Mouse (Mus musculus) cerebral cortex, adult 2 months (tissue): Measurements from ENCODE around the gene Spata2l.

Source experiments
- WGBS: fragments of 180-500 bp; shearing (Covaris S2); methylation state at CpG from one replicate; pipeline ENCODE4 v1.1.7; 2018; 5-methylcytosine and 5-hydroxymethylcytosine counted together

Gene Spata2l

DNA sequence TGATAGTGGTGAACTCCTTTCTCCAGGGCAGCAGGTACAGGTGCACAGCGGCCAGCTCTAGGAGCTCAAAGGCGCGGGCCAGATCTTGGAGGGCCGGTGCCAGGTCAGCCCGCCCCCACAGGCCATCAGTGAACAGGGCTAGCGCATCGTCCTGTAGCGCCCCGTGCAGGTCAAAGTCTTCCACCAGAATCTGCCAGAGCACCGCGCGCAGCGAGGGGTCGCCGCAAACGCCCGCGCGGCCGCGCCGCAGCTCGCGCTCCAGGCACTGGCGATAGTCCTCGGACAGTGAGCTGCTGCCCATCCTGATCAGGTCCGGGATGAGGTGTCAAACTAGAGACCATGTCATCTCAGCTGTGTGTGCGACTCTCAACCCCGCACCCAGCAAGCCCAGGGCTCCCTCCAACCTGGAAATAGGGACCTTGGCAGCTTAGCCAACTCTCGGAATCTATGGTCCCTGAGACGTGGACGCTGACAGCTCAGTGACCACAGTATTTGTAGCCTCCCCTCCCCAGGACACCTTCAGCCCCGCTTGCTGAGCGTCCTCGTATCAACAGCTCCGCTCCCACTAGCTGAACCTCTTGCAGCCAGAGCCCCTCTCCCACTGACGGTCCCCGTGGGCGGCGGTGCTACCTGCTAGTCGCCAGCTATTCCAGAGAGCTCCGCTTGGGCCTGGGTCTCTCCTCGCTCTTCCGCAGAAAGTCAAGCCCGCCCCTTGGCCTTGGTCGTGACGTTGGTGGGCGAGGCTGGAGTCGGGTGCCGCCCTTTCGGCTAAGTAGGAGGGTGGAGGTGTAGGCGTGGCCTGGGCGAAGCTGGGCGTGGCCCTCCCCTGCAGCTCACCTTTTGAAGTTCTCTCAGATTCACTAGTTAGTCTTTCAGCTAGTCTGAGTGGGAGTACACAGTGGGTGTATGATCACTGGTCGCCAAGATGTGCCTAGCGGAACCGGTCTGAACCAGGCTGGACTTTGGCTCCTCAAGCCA, at the start of gene Spata2l:
Gene Spata2l, minus strand, starts transcription at position 714 of the 978 bp plus-strand sequence.
- under 1% methylated on average over 57 of the region's 57 CpGs for WGBS

DNA sequence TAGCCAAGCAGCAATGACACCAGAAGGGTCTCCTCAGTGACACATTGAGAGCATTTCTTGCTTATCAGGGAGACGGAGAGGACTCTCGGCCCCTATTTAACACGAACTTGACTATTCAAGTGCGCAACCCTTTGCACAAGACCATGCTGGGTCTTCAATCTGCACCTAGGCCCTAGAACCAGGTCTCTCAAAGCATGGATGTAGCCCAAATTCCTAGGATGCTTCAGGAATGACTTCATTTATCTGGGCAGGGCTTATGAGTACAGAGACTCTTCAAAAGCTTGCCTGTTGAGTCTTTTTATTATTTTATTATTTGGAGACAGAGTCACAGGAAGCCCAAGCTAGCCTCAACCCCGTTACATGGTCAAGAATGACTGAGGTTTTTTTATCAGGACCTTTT, 48.5 kb upstream of the Spata2l start:
- WGBS = 94% methylated on average over 5 of the region's 5 CpGs

DNA sequence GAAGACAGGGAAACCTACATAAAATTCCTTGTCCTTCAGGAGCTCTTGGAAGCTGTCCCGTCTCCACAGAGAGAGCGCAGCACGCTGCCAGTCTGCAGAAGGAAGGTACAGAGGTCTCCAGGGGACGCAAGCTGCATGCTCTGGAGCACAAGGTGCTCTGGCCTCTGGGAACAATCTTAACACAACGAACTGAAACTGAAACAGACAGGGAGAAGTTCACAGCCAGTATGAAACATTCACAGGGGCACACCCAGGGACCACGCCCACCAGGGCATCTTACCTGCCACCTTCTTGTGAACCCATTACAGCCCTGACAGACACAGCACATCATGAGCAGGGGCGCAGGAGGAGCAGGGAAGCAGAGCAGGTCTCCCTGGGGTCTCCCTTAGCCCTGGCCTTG, 48.0 kb upstream of the Spata2l start:
- WGBS = 86% methylated on average over 7 of the region's 7 CpGs

DNA sequence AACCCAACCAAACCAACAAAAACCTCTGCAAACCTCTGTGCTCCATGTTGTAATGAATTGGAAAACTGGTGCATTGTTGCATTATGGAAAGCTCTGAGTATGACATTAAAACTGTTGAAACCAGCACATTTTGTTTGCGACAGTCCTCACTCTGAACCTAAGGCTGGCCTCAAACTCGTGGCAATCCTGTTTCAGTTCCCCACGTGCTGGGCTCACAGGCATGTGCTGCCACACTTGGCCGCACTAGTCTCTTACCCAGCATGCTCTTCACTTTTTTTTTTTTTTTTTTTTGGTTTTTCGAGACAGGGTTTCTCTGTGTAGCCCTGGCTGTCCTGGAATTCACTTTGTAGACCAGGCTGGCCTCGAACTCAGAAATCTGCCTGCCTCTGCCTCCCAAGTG, 47.0 kb upstream of the Spata2l start:
- WGBS = 85% methylated on average over 6 of the region's 6 CpGs

DNA sequence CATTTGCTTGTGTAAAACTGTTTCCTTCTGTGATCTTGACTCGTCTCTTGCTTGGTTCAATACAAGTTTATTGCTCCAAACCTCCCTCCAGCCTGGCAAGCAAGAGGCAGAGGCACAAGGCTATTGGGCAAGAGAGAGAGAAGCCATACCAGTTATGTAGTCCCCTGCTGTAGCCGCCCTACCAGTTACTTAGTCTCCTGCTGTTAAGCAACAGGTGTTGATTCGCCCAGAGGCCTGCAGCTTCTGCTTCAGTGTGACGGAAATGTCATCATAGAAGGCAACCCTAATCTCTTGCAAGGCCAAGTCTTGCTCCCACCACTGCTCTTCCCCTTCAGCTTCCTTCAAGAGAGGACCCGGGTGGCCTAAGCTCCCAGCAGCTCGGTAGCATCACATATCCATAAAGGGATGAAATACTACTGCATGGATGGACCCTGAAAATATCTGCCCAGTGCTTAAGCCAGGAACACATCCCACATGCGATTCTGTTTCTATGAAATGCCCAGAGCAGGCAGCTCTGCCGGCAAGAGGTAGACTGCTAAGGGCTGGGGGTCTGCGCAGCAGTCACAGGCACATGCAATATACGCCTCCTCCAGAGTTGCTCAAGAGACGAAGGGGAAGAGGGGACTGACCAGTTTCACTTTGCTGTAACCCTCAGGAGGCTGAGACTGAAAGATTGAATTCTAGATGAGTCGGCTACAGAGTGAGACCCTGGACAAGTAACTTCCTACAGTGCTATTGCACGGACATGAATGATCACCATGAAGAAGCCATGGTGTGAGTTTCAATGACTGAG, 44.5 kb upstream of the Spata2l start:
- 91% methylated on average over 13 of the region's 13 CpGs for WGBS

DNA sequence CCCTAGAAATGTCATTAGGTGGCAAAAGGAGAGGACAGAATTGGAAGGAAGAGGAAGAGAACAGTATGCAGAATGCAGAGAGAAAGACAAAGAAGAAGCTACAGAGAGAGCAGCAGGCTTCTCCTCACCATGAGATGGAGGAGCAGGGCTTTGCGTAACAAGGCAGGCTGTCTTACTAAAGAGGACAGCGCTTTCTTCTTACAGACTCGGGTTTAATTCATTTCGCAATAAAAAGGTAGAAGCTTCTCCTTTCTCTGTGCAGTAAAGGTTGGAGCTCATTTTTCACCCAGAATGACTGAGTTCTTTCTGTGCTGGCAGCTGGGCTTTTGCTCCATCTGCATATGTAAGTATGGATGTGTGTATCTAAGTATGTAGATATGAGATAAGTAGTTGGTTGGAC, 43.8 kb upstream of the Spata2l start:
- WGBS = 79% methylated on average over 4 of the region's 4 CpGs

DNA sequence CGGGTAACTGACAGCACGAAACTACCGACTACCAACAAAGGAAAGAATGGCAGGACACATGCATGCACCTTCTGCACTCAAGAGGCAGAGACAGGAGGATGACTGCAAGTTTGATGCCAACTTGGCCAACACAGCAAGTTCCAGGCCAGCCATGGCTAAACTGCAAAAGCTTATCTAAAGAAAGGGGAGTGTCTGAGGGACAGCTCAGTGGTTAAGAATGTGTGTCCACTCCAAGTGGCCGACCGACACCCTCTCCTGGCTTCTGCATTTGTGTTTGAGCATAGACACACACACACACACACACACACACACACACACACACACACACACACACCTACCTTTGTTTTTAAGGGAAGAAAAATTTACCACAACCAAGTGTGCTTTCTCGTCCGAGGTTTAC, 42.4 kb upstream of the Spata2l start:
- 82% methylated on average over 7 of the region's 7 CpGs for WGBS

DNA sequence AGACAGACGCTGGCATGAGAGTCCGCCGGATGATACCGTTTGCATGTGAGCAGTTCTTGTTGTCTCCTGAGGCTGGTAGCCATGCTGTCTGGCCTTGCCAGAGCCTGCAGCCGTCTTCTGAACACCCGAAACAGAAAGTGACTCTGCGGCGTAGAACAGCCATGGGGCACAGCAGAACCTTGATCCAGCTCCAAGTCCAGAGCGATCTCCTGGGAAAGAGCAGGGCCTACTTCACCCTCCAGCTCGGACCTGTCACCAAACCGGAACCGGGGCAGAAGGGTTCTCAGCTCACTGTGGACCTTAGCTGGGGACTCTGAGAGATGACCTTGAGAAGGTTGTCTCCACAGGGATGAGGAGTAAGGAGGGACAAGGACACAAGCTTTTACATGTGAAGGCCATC, 39.1 kb upstream of the Spata2l start:
- WGBS = 95% methylated on average over 12 of the region's 12 CpGs

DNA sequence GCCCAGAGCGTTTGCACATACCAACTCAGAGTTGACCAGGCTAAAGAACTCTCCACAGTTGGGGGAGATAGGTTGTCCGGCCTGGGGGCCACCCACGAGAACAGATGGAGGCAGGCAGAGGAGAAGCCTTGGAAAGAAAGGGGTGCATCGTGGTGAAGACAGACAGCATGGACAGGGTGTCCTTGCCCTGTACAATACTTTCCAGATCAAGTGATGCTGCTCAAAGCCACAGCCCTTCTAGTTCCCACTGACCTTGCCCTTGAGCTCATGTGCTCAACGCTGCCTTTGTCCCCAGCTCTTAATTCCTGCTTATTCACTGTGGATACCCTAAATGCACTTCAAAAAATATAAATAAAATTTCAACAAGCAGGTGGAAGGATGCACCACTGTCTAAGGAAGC, 38.4 kb upstream of the Spata2l start:
- 97% methylated on average over 5 of the region's 5 CpGs for WGBS

DNA sequence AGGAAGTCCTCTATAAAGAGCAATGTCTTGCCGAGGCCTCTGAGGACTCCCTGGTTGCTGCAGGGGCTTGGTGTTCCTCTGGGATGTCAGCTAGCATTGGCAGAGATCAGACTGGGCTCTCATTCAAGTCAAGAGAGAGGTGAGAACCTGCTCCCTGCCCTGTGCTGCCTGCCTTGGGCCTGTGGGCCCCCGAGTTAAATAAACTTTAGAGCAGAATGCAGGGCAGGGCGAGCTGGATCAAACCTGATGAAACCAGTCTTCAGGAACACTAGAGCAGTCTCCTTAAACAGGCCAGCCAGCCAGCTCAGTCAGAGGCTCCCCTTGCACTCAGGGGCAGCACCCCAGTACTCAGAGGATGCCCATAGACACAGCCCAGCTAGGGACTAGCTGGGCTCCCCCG, 35.9 kb upstream of the Spata2l start:
- WGBS = 78% methylated on average over 4 of the region's 4 CpGs

DNA sequence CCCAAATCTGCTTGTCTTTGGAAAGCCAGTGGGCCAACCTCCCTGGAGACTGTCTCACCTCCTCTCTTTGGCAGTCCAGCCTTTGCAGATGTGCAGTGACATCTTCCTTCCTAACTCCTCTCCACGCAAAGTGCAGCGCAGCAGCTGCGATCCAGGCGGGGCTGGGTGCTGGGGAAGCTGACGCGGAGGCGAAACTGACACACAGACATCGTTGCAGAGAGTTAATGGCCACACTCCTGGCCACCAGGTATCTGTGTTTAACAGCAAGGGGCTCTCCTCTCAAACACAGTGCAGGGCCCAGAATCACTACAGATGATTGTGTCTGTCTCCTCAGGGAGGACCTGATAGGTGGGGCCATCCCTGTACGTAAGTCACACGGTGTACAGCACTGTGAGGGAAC, 35.1 kb upstream of the Spata2l start:
- 80% methylated on average over 10 of the region's 10 CpGs for WGBS

DNA sequence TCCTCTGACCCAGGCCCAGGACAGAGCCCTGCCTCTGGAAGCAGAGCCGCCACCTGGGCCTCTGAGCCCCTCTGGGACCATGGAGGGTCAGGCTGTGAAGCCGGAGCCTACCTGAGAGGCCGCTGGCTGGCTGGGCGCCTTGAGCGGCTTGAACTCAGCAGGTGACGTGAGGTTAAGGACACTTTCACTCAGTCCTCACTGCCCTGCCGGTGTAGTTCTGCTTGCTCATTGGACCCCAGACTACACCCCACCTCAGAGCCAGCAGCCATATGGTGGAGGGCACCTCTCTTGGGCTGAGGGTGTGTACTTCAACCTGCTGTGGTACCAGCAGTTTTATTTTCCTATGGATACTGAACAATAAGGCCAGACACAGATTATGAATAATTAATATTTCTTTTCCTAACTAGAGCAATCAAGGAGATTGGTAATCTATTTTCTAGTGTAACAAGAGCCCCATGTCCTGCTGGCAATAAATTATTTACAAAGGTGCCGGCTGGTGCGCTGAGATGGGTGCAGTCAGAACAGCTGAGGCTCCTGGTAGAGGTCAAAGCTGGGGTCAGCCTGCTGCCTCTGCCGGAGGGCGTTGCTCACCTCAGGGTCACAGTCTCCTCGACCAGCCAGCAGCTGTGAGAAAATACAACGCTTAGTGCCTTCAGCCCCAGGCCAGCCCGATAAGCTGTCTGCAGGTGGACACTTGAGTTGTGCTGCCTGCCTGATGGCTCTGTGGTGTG, 32.1 kb upstream of the Spata2l start:
- 90% methylated on average over 14 of the region's 14 CpGs for WGBS

DNA sequence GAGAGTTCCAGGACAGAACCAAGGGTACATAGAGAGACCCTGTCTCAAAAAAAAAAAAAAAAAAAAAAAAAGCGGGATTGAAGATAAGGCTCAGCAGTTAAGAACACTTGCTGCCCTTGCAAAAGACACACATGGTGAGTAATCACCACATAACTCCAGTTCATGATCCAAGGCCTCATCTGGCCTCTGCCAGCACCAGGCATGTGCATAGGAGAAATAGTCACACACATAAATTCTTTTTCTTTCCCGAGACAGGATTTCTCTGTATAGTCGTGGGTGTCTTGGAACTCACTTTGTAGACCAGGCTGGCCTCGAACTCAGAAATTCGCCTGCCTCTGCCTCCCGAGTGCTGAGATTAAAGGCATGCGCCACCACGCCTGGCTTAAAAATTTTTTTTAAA, 21.6 kb upstream of the Spata2l start:
- WGBS = 83% methylated on average over 7 of the region's 8 CpGs

DNA sequence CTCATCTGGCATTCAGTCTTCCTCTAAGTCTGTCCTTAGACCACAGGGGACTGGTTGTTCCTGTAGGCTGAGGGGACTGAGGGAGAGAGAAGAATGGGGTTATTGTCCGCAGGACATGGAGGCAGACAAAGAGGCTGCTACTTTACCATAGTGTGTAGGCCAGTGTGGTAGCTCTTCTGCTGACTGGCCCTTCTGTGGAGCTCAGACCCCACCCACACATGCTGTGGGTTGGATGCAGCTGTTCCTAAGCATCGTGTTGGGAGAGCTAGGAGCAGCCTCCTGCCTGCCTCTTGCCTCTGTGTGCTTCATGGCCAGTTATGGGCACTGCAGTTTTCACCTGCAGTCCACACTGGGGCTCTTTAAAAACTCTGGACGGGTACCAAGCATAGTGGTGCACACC, 21.1 kb upstream of the Spata2l start:
- WGBS = 46% methylated on average over 3 of the region's 3 CpGs

DNA sequence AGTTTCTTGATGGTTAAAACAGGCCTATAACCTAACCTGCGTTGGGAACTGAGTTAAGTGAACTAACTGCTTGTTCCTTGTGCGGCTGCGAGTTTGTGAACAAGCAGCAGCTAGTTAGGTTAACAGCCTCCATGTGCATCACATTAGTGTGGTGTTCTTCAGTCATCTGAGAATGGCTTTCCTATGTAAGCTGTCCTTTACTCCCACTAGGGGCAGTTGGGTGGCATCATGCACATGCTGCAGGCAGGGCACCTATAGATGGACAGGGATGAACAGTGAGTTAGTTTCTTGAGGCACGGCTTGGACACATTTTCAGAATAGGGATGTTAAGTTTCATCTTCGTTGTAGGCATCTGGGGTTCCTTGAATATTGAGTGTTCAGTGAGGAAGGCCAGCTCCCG, 19.1 kb upstream of the Spata2l start:
- 52% methylated on average over 6 of the region's 6 CpGs for WGBS

DNA sequence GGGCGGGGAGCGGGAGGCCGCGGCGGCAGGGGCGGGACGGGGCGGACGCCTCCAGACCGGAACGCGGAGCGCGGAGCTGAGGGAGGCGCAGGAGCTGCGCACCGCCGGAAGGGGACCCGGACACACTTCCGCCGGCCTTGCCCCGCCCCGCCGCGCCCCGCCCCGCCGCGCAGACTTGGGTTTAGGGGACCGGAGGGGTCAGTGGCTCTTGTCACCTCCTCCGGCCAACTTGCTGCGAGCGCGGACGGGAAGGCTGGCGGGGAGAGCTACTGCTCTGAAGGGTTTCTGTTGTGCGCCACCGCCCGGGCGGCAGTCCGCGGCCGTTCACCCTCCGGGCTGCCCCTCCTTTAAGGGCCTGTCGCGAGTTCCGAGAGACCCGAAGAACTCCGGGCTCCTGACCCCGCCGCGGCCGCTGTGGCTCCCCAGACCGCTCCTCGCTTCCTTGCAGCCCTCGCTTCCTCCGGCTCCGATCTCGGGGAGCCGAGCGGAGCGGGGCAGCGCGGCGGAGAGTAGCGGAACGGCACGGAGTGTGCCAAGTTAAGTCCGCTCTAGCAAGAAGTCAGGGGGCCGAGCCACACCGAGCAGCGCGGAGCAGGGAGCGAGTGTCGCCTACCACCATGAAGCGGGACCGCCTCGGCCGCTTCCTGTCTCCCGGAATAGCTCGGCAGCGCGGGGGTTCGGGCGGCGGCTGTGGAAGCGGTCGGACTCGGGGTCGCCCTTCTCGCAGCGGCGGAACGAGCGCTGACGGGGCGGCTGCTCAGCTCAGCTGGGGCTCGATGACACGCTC, 18.3 kb upstream of the Spata2l start, which contains the start of the genes Zfp276 and Vps9d1:
Gene Zfp276, plus strand, starts transcription at position 97 of the 787 bp plus-strand sequence.
Gene Vps9d1, minus strand, starts transcription at position 250 of the 787 bp plus-strand sequence.
- WGBS = under 1% methylated on average over 96 of the region's 99 CpGs

DNA sequence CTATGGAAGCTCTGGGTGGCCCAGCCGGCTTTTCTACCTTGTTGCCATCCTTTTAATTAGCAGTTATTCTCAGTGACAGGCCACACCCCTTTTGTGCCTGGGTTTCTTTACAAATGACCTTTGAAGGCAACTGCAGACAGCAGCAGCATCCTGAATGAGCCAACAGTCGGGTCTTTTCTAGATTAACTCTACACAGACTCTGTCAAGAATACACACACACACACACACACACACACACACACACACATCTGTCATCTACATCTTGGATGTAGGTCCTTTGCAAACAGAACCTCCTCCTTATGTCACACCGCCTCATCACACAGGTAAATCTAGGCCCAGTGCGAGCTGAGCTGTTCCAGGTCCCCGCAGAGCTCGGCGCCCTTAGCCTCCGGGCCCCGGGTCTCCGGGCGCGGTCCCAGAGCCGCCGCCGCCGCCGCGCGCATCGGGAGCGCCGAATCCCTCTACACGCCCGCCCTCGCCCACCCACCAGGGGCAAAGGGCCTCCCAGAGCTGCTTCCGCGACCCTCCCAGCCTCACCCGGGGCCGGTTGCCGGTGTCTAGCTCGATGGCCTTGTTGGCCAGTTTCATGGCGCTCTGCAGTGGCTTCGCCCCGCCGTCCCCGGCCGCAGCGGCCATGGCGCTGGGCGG, 17.5 kb upstream of the Spata2l start:
- under 1% methylated on average over 40 of the region's 40 CpGs for WGBS

DNA sequence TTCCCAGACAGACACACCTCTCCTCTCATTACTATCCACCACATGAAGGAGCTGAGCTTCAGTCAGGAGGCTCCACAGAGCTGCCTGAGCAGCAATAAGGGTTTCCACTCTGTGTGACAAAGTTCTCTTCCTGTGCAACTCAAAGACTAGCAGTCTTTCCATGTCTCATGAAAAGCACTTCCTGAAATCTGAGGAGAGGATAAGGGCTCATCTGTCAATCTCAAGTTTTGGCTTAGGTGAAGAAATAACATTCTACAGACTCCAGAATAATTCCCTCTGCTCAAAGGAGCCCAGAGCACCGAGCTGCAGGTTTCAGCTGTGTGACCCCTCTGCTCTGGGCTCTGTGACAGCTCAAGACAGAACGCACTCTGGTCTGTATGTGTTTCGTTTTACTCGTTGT, 16.9 kb upstream of the Spata2l start:
- 27% methylated on average over 4 of the region's 4 CpGs for WGBS

DNA sequence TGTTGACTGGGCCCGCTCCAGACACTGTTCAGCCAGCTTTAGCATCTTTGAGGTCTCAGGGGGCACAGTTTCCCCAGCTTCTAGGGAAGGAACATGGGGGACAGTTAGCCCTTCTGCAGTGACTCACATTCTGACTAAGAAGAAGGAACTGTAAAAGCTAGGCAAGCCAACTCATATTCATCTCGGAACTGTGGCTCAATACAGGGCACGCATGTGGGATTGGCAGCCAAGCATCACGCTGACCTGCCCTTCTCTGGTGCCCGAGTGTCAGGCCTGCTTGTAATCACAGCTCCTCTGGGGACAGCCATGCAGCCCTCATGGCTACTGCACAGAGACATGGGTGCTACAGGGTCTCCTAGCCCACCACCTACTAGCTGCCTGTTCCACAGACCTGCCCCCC, 14.9 kb upstream of the Spata2l start:
- 86% methylated on average over 5 of the region's 5 CpGs for WGBS

DNA sequence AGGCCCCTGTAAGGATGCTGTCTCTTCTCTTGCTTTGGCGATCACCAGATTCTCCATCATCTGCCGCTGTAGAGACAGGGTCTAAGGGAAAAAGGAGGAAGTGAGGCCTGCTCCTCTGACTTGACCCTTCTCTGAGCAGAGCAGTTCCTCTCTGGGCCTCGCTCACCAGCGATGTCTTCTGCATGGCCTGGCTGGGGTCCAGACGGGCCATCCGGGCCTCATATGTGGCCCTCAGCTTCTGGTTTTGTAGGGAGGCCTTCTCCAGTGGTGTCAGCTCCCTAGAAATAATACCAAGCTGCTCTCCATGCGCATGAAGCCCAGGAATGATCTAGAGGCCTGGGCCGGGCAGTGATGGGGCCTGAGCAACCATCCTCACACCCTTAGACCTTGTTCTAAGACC, 12.6 kb upstream of the Spata2l start:
- 88% methylated on average over 8 of the region's 8 CpGs for WGBS

DNA sequence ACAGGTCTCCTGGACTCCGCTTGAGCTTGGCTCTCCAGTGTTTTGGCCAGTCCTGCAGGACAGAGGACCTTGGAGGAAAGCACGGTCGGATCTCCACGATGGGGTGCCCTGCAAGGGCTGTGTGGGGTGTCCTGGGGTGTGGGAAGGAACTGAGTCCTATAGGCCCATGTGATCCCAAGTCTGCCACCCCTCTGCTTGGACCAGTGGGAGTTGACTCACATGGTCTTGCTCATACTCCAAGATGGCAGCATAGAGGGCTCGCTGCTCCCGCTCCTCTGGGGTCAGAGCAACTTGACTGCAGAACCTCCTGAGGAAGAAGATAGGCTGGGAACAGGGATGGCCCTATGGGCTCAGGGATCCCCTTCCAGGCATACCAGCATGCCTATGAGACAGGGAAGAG, 11.7 kb upstream of the Spata2l start:
- WGBS = 95% methylated on average over 6 of the region's 6 CpGs
